Mouse (Mus musculus) cerebellum, adult 2 months (tissue): ENCODE measurements around the gene Gadd45g.

ENCODE experiments used
- CTCF ChIP-seq: fragments of 200-500 bp; IDR thresholded peaks from 2 replicates; pipeline ENCODE4 v1.5.1; 2011; ENCODE audit warnings: low read depth, mild to moderate bottlenecking, control low read depth, low read length, moderate library complexity, borderline replicate concordance; ENCODE audit not compliant: insufficient read depth
- POLR2A ChIP-seq: fragments of 200-500 bp; IDR thresholded peaks from 2 replicates; pipeline ENCODE4 v1.6.1; 2011; ENCODE audit warnings: low read length, control low read depth, borderline replicate concordance; ENCODE audit not compliant: insufficient read depth

DNA sequence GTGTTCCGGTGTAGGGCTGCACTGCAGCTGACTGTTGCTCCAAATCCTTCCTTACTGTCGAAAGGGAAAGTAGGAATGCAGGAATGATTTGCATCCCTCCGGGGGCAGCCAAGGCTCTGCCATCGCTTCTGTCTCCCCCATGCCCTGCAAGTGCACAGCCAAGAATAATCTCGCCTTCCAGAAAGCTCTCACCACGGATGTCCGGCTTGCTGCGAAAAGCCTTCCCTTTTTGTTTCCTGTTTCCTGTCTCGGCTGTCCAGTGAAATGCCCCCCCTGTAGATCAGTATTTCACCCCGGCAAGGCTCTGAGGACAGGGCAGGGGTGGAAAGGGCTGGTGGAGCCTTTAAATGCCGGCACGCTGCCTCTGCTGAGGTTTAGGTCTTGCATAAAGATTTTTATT lies 3.7 kb upstream of the Gadd45g start:
- TF ChIP-seq CTCF: no peak
- no peak for TF ChIP-seq POLR2A
